Mouse (Mus musculus): ENCODE data around the gene Pygl.

GRCm38 (mm10) chr12:70157292-70158066 is 73.8 kb downstream of the Pygl start:
- TF ChIP-seq CTCF (IDR thresholded peaks at IDR 0.05; ENCODE audit: insufficient read depth, low read depth, low read length): no peak
- no peak for TF ChIP-seq POLR2A (IDR thresholded peaks at IDR 0.05; ENCODE audit: insufficient read depth, low read depth, low read length)

Measured in olfactory bulb, adult 2 months (tissue).